ENCODE assay signal across 8 mouse cellular contexts in genomic region chr9:45146267-45146597, GRCm38 (mm10). TPM values are rescaled to one million over a fixed set of nuclear protein-coding genes. Genes with fewer than 3 reads are reported as not detected.
DNase-seq lines count a peak whose midpoint lies in the region; ATAC-seq and TF ChIP-seq lines count a peak whose summit lies in the region.

No protein-coding gene starts in this region.

- TF ChIP-seq CTCF in Patski (IDR thresholded peaks at IDR 0.05): peak; percentile 79
- peak; percentile 94 for TF ChIP-seq CTCF in hindbrain, postnatal 0 days (IDR thresholded peaks at IDR 0.05; ENCODE audit: low read depth)
- TF ChIP-seq CTCF in left cerebral cortex, adult 2 months (IDR thresholded peaks at IDR 0.05): peak; percentile 94

- no peak for DNase-seq in Patski (ENCODE audit: low read depth, low spot score)
- peak; percentile 84 for DNase-seq in cerebellum, adult 8-10 months
- DNase-seq in forelimb bud, embryonic 11.5 days (ENCODE audit: low read depth, low spot score): peak; percentile 75
- peak; percentile 84 for DNase-seq in hindbrain, postnatal 0 days (ENCODE audit: low spot score)
- peak; percentile 72 to 82 for DNase-seq in left cerebral cortex, adult 2 months (ENCODE audit: extremely low spot score in 1 of 2, low spot score in 2 of 2)
- DNase-seq in right cerebral cortex, postnatal 14 days: peak; percentile 77
- peak; percentile 55 to 66 for DNase-seq in urinary bladder, postnatal 36 days (ENCODE audit: low spot score in 2 of 2)

- H3K4me3 ChIP-seq in hindbrain, postnatal 0 days (ENCODE audit: low read length): peak overlapping the region; percentile 37
- H3K4me3 ChIP-seq in left cerebral cortex, adult 2 months: peak overlapping the region; percentile 50
- H3K4me3 ChIP-seq in megakaryocyte, embryonic 14.5 days (replicated peaks): peak overlapping the region; percentile 79

- POLR2A ChIA-PET in Patski (lab: Charles Lee): no interaction called here

- 0 out of 2 replicates have a peak, but pooled peaks cover 3% of the 10 kb centered on the region for H3K4me1 ChIP-seq in hindbrain, postnatal 0 days (ENCODE audit: insufficient read depth, low read length)
- peaks cover 12% of the 10 kb centered on the region for H3K4me1 ChIP-seq in megakaryocyte, embryonic 14.5 days

- H3K4me2 ChIP-seq in hindbrain, postnatal 0 days (ENCODE audit: low read depth, low read length): peak overlapping the region; percentile 78

- CTCF ChIA-PET in Patski (lab: Charles Lee): interaction anchor here (1.1 to 2.4 kb wide), 2 partner anchors 25 to 36 kb away, joined by 3 to 6 read pairs; no protein-coding TSS in a partner anchor

- peak overlapping the region; percentile 37 for H3K9ac ChIP-seq in hindbrain, postnatal 0 days (replicated peaks; ENCODE audit: low read length)

- H3K27me3 ChIP-seq in Patski: peaks cover 56% of the 10 kb centered on the region
- peaks cover 19% of the 10 kb centered on the region for H3K27me3 ChIP-seq in hindbrain, postnatal 0 days (ENCODE audit: insufficient read depth, low read length)
- peaks cover 98% of the 10 kb centered on the region for H3K27me3 ChIP-seq in megakaryocyte, embryonic 14.5 days (replicated peaks)

- no peaks in the 10 kb centered on the region for H3K9me3 ChIP-seq in hindbrain, postnatal 0 days (ENCODE audit: low read length)
- H3K9me3 ChIP-seq in megakaryocyte, embryonic 14.5 days: no peaks in the 10 kb centered on the region

- in situ Hi-C loops in Patski (cut with MboI; ENCODE audit: low pct_unique_long_range_greater_than_20kb): loop anchor here (25.0 kb wide), 2 partner anchors 309 to 484 kb away; partner anchors contain the start of gene Treh

- intact Hi-C loops in left cerebral cortex, adult 2 months (cut with DNase I): loop anchor here (1.0 to 10.0 kb wide), 3 partner anchors 123 to 331 kb away; no protein-coding TSS in a partner anchor

- no peaks in the 10 kb centered on the region for H3K36me3 ChIP-seq in hindbrain, postnatal 0 days (ENCODE audit: insufficient read depth, low read length)
- no peaks in the 10 kb centered on the region for H3K36me3 ChIP-seq in megakaryocyte, embryonic 14.5 days (replicated peaks; ENCODE audit: low read length)

- H3K27ac ChIP-seq in hindbrain, postnatal 0 days: no peak overlapping the region
- H3K27ac ChIP-seq in left cerebral cortex, adult 2 months: peak overlapping the region; percentile 85

- no peak for ATAC-seq in Patski
- peak; percentile 61; the same call in 1 of the 2 replicates for ATAC-seq in hindbrain, postnatal 0 days

- WGBS in hindbrain, postnatal 0 days: 0% methylated on average over 5 of the region's 5 CpGs

RNA-seq across cellular contexts. Expression of gene Scn4b, which starts 8.0 kb away (rescaled TPM):
- polyA plus RNA-seq in Patski (2021): not detected
- total RNA-seq in hindbrain, postnatal 0 days (2014; rRNA removed): 2.2 TPM in 2 replicates
- polyA plus RNA-seq in hindbrain, postnatal 0 days (2015; fragmentation: Nextera tagmentation; extraction: Ambion mirVana): 0.79 and 0.85 TPM in 2 replicates
- 10 to 100 TPM; 52.1 to 74.9 TPM for total RNA-seq in left cerebral cortex, adult 2 months (2021)
- not detected in 2 replicates for polyA plus RNA-seq in megakaryocyte, embryonic 14.5 days (2012; ENCODE audit: insufficient read depth, low replicate concordance)

RNA-seq across cellular contexts. Expression of gene Scn2b, which starts 28.6 kb away (rescaled TPM):
- not detected for polyA plus RNA-seq in Patski (2021)
- 9.9 and 14.3 TPM in 2 replicates for total RNA-seq in hindbrain, postnatal 0 days (2014; rRNA removed)
- polyA plus RNA-seq in hindbrain, postnatal 0 days (2015; fragmentation: Nextera tagmentation; extraction: Ambion mirVana): 9.0 and 9.7 TPM in 2 replicates
- 100 to 1,000 TPM; 238 to 254 TPM for total RNA-seq in left cerebral cortex, adult 2 months (2021)
- polyA plus RNA-seq in megakaryocyte, embryonic 14.5 days (2012; ENCODE audit: insufficient read depth, low replicate concordance): 0.09 TPM in 1 of 2 replicates, not detected in the other

RNA-seq across cellular contexts. Expression of gene BC049352, which starts 35.6 kb away (rescaled TPM):
- not detected for polyA plus RNA-seq in Patski (2021)
- not detected in 2 replicates for total RNA-seq in hindbrain, postnatal 0 days (2014; rRNA removed)
- 0.16 and 0.19 TPM in 2 replicates for polyA plus RNA-seq in hindbrain, postnatal 0 days (2015; fragmentation: Nextera tagmentation; extraction: Ambion mirVana)
- total RNA-seq in left cerebral cortex, adult 2 months (2021): under 1 TPM; 0.63 to 0.75 TPM
- polyA plus RNA-seq in megakaryocyte, embryonic 14.5 days (2012; ENCODE audit: insufficient read depth, low replicate concordance): 0.13 TPM in 1 of 2 replicates, not detected in the other

RNA-seq across cellular contexts. Expression of gene Tmprss4, which starts 57.7 kb away (rescaled TPM):
- polyA plus RNA-seq in Patski (2021): not detected
- total RNA-seq in hindbrain, postnatal 0 days (2014; rRNA removed): 1.1 TPM in 1 of 2 replicates, not detected in the other
- polyA plus RNA-seq in hindbrain, postnatal 0 days (2015; fragmentation: Nextera tagmentation; extraction: Ambion mirVana): not detected in 2 replicates
- total RNA-seq in left cerebral cortex, adult 2 months (2021): not detected
- not detected in 2 replicates for polyA plus RNA-seq in megakaryocyte, embryonic 14.5 days (2012; ENCODE audit: insufficient read depth, low replicate concordance)
